21 mouse cellular contexts compared by ENCODE assay signal in genomic region chr1:36782476-36782875, GRCm38 (mm10). TPM values are rescaled to one million over a fixed set of nuclear protein-coding genes. Genes with fewer than 3 reads are reported as not detected.
A peak's percentile ranks its signal among the peaks of the same experiment; 100 is the strongest.
DNase-seq lines count a peak whose midpoint lies in the region; ATAC-seq and TF ChIP-seq lines count a peak whose summit lies in the region.
"Had no signal": no experiment of that assay in that cellular context is flagged by ENCODE, and none has a peak within 500 bp of the region (broad histone marks: within the 10 kb centered on the region; RNA-seq: fewer than 3 reads in every experiment).

No protein-coding gene starts in this region.

- H3K27me3 ChIP-seq in kidney, adult 2 months (replicated peaks; ENCODE audit: control insufficient read depth, insufficient read depth, low read length): no peaks in the 10 kb centered on the region
- no peaks in the 10 kb centered on the region for H3K27me3 ChIP-seq in neural tube, embryonic 13.5 days
- H3K27me3 ChIP-seq: CH12.LX had no signal

- H3K4me1 ChIP-seq in kidney, adult 2 months (ENCODE audit: control insufficient read depth, insufficient read depth, low read length): 0 out of 2 replicates have a peak, but pooled peaks cover 3% of the 10 kb centered on the region
- peaks cover 13% of the 10 kb centered on the region; the same call in 1 of the 2 replicates for H3K4me1 ChIP-seq in neural tube, embryonic 13.5 days (replicated peaks)

- no peak for TF ChIP-seq POLR2A in kidney, adult 2 months (IDR thresholded peaks at IDR 0.05; ENCODE audit: low read depth, low read length)

- no peak for ATAC-seq in cerebellum, adult (ENCODE audit: insufficient number of reproducible peaks, low FRiP score, low TSS enrichment)
- ATAC-seq in neural tube, embryonic 13.5 days (ENCODE audit: low read depth): no peak
- no peak for ATAC-seq in megakaryocyte, adult 5-6 weeks (ENCODE audit: poor library complexity, severe bottlenecking)
- ATAC-seq in megakaryocyte progenitor cell, adult 5-6 weeks (replicated peaks; ENCODE audit: poor library complexity): no peak
- ATAC-seq: activated CD4-positive, CD25-positive, alpha-beta regulatory T cell, adult 4 months; forebrain, postnatal 0 days; intestine, embryonic 16.5 days had no signal

- H3K9me3 ChIP-seq in neural tube, embryonic 13.5 days: no peaks in the 10 kb centered on the region
- H3K9me3 ChIP-seq: embryonic facial prominence, embryonic 10.5 days; limb, embryonic 13.5 days; neural tube, embryonic 15.5 days had no signal

- H3K4me3 ChIP-seq in kidney, adult 2 months (ENCODE audit: insufficient read depth, low read depth, low read length): no peak overlapping the region
- no peak overlapping the region for H3K4me3 ChIP-seq in neural tube, embryonic 13.5 days
- H3K4me3 ChIP-seq: embryonic facial prominence, embryonic 10.5 days; erythroblast, embryonic 14.5 days; limb, embryonic 13.5 days; neural tube, embryonic 15.5 days had no signal

- H3K4me2 ChIP-seq in neural tube, embryonic 13.5 days: no peak overlapping the region
- H3K4me2 ChIP-seq: heart, embryonic 11.5 days; limb, embryonic 13.5 days; lung, embryonic 14.5 days; neural tube, embryonic 15.5 days had no signal

- 0 out of 2 replicates have a peak overlapping the region, but pooled peaks have one; percentile 13 for H3K9ac ChIP-seq in neural tube, embryonic 13.5 days
- H3K9ac ChIP-seq: forebrain, postnatal 0 days; limb, embryonic 13.5 days; lung, embryonic 14.5 days; neural tube, embryonic 15.5 days had no signal

- H3K27ac ChIP-seq in kidney, adult 2 months (ENCODE audit: insufficient read depth, low read depth, low read length): no peak overlapping the region
- no peak overlapping the region for H3K27ac ChIP-seq in neural tube, embryonic 13.5 days (replicated peaks)
- H3K27ac ChIP-seq: embryonic facial prominence, embryonic 10.5 days; limb, embryonic 13.5 days; neural tube, embryonic 15.5 days had no signal

- 70% methylated on average over 11 of the region's 11 CpGs for WGBS in kidney, adult 2 months
- WGBS in neural tube, embryonic 13.5 days: 82% methylated on average over 11 of the region's 11 CpGs

- peak; percentile 31 for DNase-seq in cerebellum, adult 11-12 months
- peak; percentile 49 to 62 for DNase-seq in kidney, postnatal 4 days
- DNase-seq in kidney, adult 2 months: no peak
- no peak for DNase-seq in neural tube, embryonic 10.5 days (ENCODE audit: extremely low spot score, low spot score)
- DNase-seq: forebrain, postnatal 0 days; gastrocnemius, postnatal 10 days; lung, embryonic 14.5 days; retina, postnatal 1 day; thymus, postnatal 14 days had no signal

- TF ChIP-seq CTCF in kidney, adult 2 months (conservative IDR thresholded peaks at IDR 0.05; ENCODE audit: insufficient read depth, insufficient read length, low read depth, low read length): no peak

- no peaks in the 10 kb centered on the region for H3K36me3 ChIP-seq in kidney, adult 2 months (ENCODE audit: control insufficient read depth, insufficient read depth, low read length)
- no peaks in the 10 kb centered on the region for H3K36me3 ChIP-seq in neural tube, embryonic 13.5 days
- H3K36me3 ChIP-seq: embryonic facial prominence, embryonic 10.5 days; limb, embryonic 13.5 days; neural tube, embryonic 15.5 days had no signal

RNA-seq across cellular contexts. Expression of gene Zap70, which starts 20.9 kb away (rescaled TPM):
- 0.60 and 3.2 TPM in 2 replicates for polyA plus RNA-seq in kidney, adult 2 months (2012; rRNA removed)
- 0.63 and 0.87 TPM in 2 replicates for polyA plus RNA-seq in neural tube, embryonic 13.5 days (2015; fragmentation: Nextera tagmentation; extraction: Ambion mirVana)
- total RNA-seq in megakaryocyte, adult 5-6 weeks (2015): 0.71 and 1.7 TPM in 2 replicates
- 0.77 and 1.5 TPM in 2 replicates for total RNA-seq in megakaryocyte, adult 5-6 weeks (2017)
- total RNA-seq in megakaryocyte progenitor cell, adult 5-6 weeks (2015): 0.10 and 0.37 TPM in 2 replicates
- not detected in 2 replicates for total RNA-seq in megakaryocyte progenitor cell, adult 5-6 weeks (2017)
- polyA plus RNA-seq: erythroblast, embryonic 14.5 days had no signal

Comparison
In these comparisons a context has a peak if more than half of its experiments do, and no peak if none do; other contexts are left out.
1. DNase-seq: peak in cerebellum, adult 11-12 months (single experiment) and kidney, postnatal 4 days (2 of 2); none in kidney, adult 2 months (single experiment) and neural tube, embryonic 10.5 days (single experiment).